Mouse (Mus musculus) macrophage (primary cell): ENCODE measurements around the gene Cdc42bpb. TPM values are rescaled to one million over a fixed set of nuclear protein-coding genes. Genes with fewer than 3 reads are reported as not detected.

ENCODE experiments used
- polyA plus RNA-seq: library from polyadenylated mRNA; stranded (reverse); fragments of 250-400 nt; gene quantifications from 3 replicates; pipeline ENCODE4 v1.2.4, GENCODE M21; 2018; ENCODE audit warnings: inconsistent platforms

Cdc42bpb gene
- polyA plus RNA-seq, 1 experiment from 2014 or later = 86.3 TPM

Other genes starting within 250 kb of the Cdc42bpb start
- gene Traf3, start 211.3 kb downstream of the Cdc42bpb start, polyA plus RNA-seq = 9.0 to 14.6 TPM (median 11.9 TPM) in 3 replicates
- not detected in 3 replicates for gene 4930595D18Rik, start 193.2 kb downstream of the Cdc42bpb start, polyA plus RNA-seq
- not detected in 3 replicates for gene Amn, start 106.6 kb downstream of the Cdc42bpb start, polyA plus RNA-seq
- not detected in 3 replicates for gene Lbhd2, start 29.1 kb upstream of the Cdc42bpb start, polyA plus RNA-seq
- 8.0 to 13.2 TPM (median 12.5 TPM) in 3 replicates for gene Exoc3l4, start 39.3 kb upstream of the Cdc42bpb start, polyA plus RNA-seq
- gene Tnfaip2, start 64.8 kb upstream of the Cdc42bpb start, polyA plus RNA-seq = 127 to 339 TPM (median 289 TPM) in 3 replicates
- not detected in 3 replicates for gene Gm266, start 108.1 kb upstream of the Cdc42bpb start, polyA plus RNA-seq
- gene Eif5, start 160.3 kb upstream of the Cdc42bpb start, polyA plus RNA-seq = 111 to 154 TPM (median 137 TPM) in 3 replicates
- 20.7 to 24.6 TPM (median 23.1 TPM) in 3 replicates for gene Mark3, start 196.8 kb upstream of the Cdc42bpb start, polyA plus RNA-seq